Mouse (Mus musculus) C2C12 (cell line): ENCODE data around the gene Ano8.

Experiments
- CTCF ChIP-seq: IDR thresholded peaks from one replicate; pipeline ENCODE4 v1.5.1; 2011; ENCODE audit not compliant: control insufficient read depth, insufficient read depth, insufficient read length
- FOSL1 ChIP-seq: IDR thresholded peaks from one replicate; pipeline ENCODE4 v1.8.0; 2011; ENCODE audit warnings: mild to moderate bottlenecking, low read length; ENCODE audit not compliant: poor library complexity, insufficient read depth, severe bottlenecking
- MAX ChIP-seq: IDR thresholded peaks from one replicate; pipeline ENCODE4 v1.6.1; 2011; ENCODE audit warnings: mild to moderate bottlenecking, control low read depth
- MYOD1 ChIP-seq: IDR thresholded peaks from one replicate; pipeline ENCODE4 v1.6.1; 2011; ENCODE audit warnings: low read depth; ENCODE audit not compliant: control insufficient read depth, insufficient read length
- MYOG ChIP-seq: IDR thresholded peaks from one replicate; pipeline ENCODE4 v1.6.1; 2011; ENCODE audit not compliant: control insufficient read depth, insufficient read length; ENCODE audit errors: extremely low read depth
- USF1 ChIP-seq: IDR thresholded peaks from one replicate; pipeline ENCODE4 v1.6.1; 2011; ENCODE audit warnings: low read depth, mild to moderate bottlenecking, control low read depth, moderate library complexity

DNA sequence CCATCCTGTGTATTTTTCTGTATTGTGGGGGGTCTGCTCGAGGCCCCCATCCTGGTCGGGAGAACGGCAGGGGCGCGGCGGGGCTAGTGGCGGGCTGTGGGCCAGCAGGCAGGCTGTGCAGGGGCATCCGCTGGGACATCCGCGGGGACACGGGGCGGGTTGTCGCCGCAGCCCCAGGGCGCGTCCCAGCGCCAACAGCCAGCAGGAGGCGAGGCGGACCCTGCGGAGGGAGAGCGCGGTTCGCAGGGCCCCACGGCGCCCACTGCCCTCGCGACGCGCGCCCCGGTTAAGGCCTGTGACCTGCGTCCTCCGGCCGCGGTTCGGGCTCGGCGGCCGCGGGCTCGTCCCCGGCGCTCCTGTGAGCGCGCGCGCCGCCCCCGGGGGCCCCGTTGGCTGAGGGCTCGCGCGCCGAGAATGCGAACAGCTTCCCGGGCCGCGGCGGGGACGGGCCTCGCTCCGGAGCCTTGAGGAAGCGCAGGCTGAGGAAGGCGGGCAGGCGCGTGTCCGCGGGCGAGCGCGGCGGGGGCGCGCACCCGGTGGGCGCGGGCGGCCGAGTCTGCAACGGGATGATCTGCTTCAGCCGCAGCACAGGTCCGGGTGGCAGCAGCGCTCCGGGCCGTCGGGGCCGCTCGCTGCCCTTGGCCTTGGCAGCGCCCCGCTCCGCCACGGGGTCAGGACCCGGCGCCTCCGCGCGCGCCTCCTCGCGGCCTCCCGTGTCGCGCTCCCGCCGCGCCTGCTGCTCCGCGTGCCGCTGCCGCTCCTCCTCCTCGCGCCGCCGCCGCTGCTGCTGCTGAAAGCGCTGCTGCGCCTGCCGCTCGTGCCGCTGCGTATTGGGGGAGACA lies 9.4 kb downstream of the Ano8 start:
- peak; percentile 47 for TF ChIP-seq CTCF
- no peak for TF ChIP-seq USF1
- no peak for TF ChIP-seq MYOG
- no peak for TF ChIP-seq FOSL1
- TF ChIP-seq MAX, result no peak
- no peak for TF ChIP-seq MYOD1
